Mouse (Mus musculus): ENCODE results near the gene Cd47. TPM values are rescaled to one million over a fixed set of nuclear protein-coding genes. Genes with fewer than 3 reads are reported as not detected.
A peak's percentile ranks its signal among the peaks of the same experiment; 100 is the strongest.

Cd47 gene
- total and polyA plus RNA-seq, 3 experiments: 30.9 to 87.1 (median 76.5) TPM

DNA sequence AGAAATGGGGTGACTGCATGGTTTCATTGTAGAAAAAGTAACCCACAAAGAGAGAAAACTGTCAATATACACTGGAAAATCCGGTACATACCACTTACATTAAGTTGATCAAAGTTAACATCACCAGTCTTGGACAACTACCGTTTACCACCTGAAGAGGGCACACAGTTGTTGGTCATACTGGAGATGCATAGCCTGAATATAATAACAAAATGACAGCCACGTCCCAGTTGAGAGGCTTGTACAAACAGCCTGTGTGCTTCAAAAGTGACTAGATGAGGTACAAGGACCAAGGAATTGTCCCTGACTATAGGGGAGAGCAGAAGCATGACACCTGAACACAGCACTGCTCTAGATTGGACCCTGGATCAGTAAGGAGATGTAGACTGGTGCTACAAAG lies 34.0 kb upstream of the Cd47 start:
- intact Hi-C loops (cut with DNase I): loop anchor here (5.0 kb wide), 3 partner anchors 91 to 281 kb away; no protein-coding TSS in a partner anchor
- WGBS: 43% methylated on average over 3 of the region's 3 CpGs
- no peak for TF ChIP-seq EP300 (IDR thresholded peaks at IDR 0.05; ENCODE audit: insufficient read depth, low read depth, low read length)
- peak; percentile 80 for TF ChIP-seq CTCF (IDR thresholded peaks at IDR 0.05)
- TF ChIP-seq POLR2A (IDR thresholded peaks at IDR 0.05; ENCODE audit: insufficient read depth, low read depth, low read length): no peak
- H3K9ac ChIP-seq (ENCODE audit: low read depth, low read length): no peak overlapping the region
- no peaks in the 10 kb centered on the region for H3K27me3 ChIP-seq (ENCODE audit: control insufficient read depth, insufficient read depth, low read length)
- no peak overlapping the region for H3K27ac ChIP-seq
- no peaks in the 10 kb centered on the region for H3K36me3 ChIP-seq (ENCODE audit: control insufficient read depth, insufficient read depth, low read length)
- 0 out of 2 replicates have a peak, but pooled peaks cover 1% of the 10 kb centered on the region for H3K79me2 ChIP-seq (replicated peaks; ENCODE audit: control insufficient read depth, insufficient read depth, low read length)
- DNase-seq: peak in 1 of 2 experiments; percentile 44
- no peaks in the 10 kb centered on the region for H3K4me1 ChIP-seq (ENCODE audit: control insufficient read depth, insufficient read depth, low read length)
- H3K4me3 ChIP-seq: no peak overlapping the region

DNA sequence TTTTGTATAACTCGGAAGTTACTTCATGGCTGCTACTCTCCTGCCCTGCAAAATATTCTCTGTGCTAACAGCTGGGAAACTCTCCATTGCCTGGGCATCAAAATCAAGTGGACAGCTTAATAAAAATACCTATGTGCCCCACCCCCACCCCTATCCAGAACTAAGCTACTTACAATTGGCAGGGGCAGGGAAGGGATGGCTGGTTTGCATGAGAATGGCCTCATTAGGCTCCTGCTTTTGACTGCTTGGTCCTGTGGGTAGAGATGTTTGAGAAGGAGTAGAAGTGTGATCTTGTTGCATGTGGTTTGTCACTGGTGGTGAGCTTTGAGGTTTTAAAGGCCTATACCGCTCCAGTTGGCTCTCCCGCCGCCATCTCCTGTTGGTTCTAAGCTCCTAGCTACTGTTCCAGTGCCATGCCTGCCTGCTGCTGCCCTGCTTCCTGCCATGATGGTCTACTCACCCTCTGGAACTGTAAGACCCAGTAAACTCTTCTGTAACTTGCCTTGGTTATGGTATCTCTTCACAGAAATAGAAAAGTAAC lies 31.8 kb upstream of the Cd47 start:
- Histone ChIP-seq H3K27ac (no peak overlapping the region), H3K36me3 (ENCODE audit: control insufficient read depth, insufficient read depth, low read length) (no peaks in the 10 kb centered on the region), H3K9ac (ENCODE audit: low read depth, low read length) (no peak overlapping the region), H3K4me1 (ENCODE audit: control insufficient read depth, insufficient read depth, low read length) (no peaks in the 10 kb centered on the region), H3K79me2 (replicated peaks; ENCODE audit: control insufficient read depth, insufficient read depth, low read length) (0 out of 2 replicates have a peak, but pooled peaks cover 1% of the 10 kb centered on the region), H3K4me3 (no peak overlapping the region), H3K27me3 (ENCODE audit: control insufficient read depth, insufficient read depth, low read length) (no peaks in the 10 kb centered on the region)
- TF ChIP-seq EP300 (IDR thresholded peaks at IDR 0.05; ENCODE audit: insufficient read depth, low read depth, low read length) (no peak), POLR2A (IDR thresholded peaks at IDR 0.05; ENCODE audit: insufficient read depth, low read depth, low read length) (no peak)
- intact Hi-C loops (cut with DNase I): loop anchor here (2.0 to 5.0 kb wide), 4 partner anchors 30 to 279 kb away; no protein-coding TSS in a partner anchor
- WGBS: 95% methylated on average over 4 of the region's 4 CpGs
- DNase-seq: no peak

DNA sequence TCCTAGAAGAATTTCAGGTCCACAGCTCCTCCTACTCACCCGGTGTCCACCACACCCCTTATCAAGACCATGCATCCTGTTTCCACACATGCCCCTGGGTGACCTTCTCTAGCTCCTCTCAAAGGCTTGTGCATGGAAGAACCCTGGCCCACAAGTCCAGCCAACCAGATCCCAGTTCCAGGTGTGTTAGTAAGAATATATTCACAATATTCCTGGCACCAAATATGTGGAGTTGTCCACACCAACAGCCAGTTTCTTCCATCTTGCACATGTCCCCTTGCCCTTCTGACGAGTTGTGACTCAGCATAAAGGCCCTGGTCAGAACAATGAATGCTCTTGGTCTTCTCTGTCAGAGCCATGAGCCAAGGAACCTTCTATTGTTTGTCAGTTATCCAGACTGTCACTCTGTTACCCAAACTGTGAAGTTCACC lies 30.5 kb upstream of the Cd47 start:
- H3K4me1 ChIP-seq (ENCODE audit: control insufficient read depth, insufficient read depth, low read length): no peaks in the 10 kb centered on the region
- H3K27ac ChIP-seq: no peak overlapping the region
- H3K9ac ChIP-seq (ENCODE audit: low read depth, low read length): no peak overlapping the region
- H3K36me3 ChIP-seq (ENCODE audit: control insufficient read depth, insufficient read depth, low read length): no peaks in the 10 kb centered on the region
- H3K4me3 ChIP-seq: no peak overlapping the region
- intact Hi-C loops (cut with DNase I): loop anchor here (2.0 to 5.0 kb wide), 4 partner anchors 29 to 277 kb away; no protein-coding TSS in a partner anchor
- peak in 1 of 2 experiments; percentile 19 for DNase-seq
- no peaks in the 10 kb centered on the region for H3K27me3 ChIP-seq (ENCODE audit: control insufficient read depth, insufficient read depth, low read length)
- WGBS: 41% methylated on average over 2 of the region's 2 CpGs
- H3K79me2 ChIP-seq (replicated peaks; ENCODE audit: control insufficient read depth, insufficient read depth, low read length): 0 out of 2 replicates have a peak, but pooled peaks cover 1% of the 10 kb centered on the region
- TF ChIP-seq CTCF (IDR thresholded peaks at IDR 0.05): no peak
- TF ChIP-seq EP300 (IDR thresholded peaks at IDR 0.05; ENCODE audit: insufficient read depth, low read depth, low read length): no peak

DNA sequence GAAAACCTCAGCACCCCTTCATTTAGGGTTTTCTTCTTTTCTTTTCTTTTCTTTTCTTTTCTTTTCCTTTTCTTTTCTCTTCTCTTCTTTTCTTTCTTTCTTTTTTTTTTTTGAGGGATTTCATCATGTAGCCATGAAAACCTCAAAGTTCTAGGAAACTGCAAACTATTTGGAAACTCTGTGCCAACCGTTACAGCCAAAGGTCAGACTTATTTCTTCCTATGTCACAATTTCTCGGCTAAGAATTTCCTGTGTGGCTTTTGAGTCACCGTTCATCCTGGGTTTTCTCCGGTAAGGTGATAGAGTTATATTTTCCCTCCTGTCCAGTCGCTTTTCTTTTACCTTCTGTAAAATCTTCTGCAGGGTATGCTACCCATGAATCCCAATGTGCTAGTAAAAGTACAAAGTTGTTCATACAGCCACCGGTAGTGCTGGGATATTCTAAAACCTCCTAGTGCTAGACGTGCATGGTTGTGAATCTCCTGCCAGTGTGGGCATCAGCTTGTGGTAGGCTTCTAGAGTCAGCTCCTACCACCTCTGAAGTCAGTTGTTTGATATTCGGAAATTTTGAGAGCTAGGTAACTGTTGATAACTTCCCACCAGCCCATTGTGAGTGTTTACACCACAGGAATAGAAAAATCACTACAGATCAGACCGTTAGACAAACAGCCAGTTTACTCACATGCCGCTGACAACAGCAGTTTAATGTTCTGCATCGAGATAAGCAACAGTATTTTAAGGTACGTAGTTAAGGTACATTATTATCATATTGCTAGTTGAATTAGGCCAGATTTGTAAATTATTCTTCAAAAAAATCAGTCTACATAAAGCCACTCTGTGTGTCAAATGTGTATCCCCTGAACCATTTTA lies 29.8 kb upstream of the Cd47 start:
- H3K4me1 ChIP-seq (ENCODE audit: control insufficient read depth, insufficient read depth, low read length): no peaks in the 10 kb centered on the region
- no peak overlapping the region for H3K4me3 ChIP-seq
- H3K36me3 ChIP-seq (ENCODE audit: control insufficient read depth, insufficient read depth, low read length): no peaks in the 10 kb centered on the region
- no peak for TF ChIP-seq EP300 (IDR thresholded peaks at IDR 0.05; ENCODE audit: insufficient read depth, low read depth, low read length)
- no peak for TF ChIP-seq CTCF (IDR thresholded peaks at IDR 0.05)
- no peak for TF ChIP-seq POLR2A (IDR thresholded peaks at IDR 0.05; ENCODE audit: insufficient read depth, low read depth, low read length)
- intact Hi-C loops (cut with DNase I): no loop called here
- no peak overlapping the region for H3K9ac ChIP-seq (ENCODE audit: low read depth, low read length)
- DNase-seq: no peak
- no peaks in the 10 kb centered on the region for H3K27me3 ChIP-seq (ENCODE audit: control insufficient read depth, insufficient read depth, low read length)
- 0 out of 2 replicates have a peak, but pooled peaks cover 1% of the 10 kb centered on the region for H3K79me2 ChIP-seq (replicated peaks; ENCODE audit: control insufficient read depth, insufficient read depth, low read length)
- 79% methylated on average over 12 of the region's 12 CpGs for WGBS
- H3K27ac ChIP-seq: no peak overlapping the region

DNA sequence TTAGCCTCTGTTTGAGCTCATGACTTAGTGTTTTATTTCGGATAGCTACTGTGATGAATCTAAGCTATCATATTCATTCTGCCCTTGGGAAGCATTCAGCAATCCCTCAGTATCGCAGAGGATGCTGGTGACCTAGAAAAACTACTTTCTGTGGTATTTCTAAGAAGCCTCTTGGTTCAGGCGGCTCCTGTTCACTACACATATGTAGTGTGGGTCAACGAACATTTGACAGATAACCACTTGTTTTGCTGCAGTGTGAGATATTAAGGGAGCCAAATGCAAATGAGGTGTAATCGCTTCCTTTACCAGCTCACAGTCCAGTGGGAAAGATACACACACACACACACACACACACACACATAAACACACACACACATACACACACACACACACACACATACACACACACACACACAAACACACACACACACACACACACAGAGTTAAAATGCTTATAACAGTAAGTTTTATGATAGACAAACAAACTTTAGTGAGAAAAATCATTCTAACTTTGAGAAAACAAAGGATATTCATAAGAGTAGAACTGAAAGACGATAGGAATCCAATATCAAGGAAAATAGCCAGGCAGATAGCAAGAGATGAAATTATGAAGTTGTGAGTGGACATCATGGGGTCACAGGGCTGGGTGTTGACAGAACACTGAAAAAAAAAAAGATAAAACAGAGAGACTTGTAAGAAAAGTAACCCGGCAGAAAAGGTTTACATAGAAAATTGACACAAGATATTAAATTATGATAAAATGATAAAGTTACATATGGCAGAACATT lies 28.5 kb upstream of the Cd47 start:
- no peaks in the 10 kb centered on the region for H3K4me1 ChIP-seq (ENCODE audit: control insufficient read depth, insufficient read depth, low read length)
- intact Hi-C loops (cut with DNase I): no loop called here
- 77% methylated on average over 7 of the region's 7 CpGs for WGBS
- H3K36me3 ChIP-seq (ENCODE audit: control insufficient read depth, insufficient read depth, low read length): no peaks in the 10 kb centered on the region
- no peak overlapping the region for H3K9ac ChIP-seq (ENCODE audit: low read depth, low read length)
- H3K79me2 ChIP-seq (replicated peaks; ENCODE audit: control insufficient read depth, insufficient read depth, low read length): no peaks in the 10 kb centered on the region
- DNase-seq: no peak
- H3K27ac ChIP-seq: no peak overlapping the region
- H3K4me3 ChIP-seq: no peak overlapping the region
- TF ChIP-seq POLR2A (IDR thresholded peaks at IDR 0.05; ENCODE audit: insufficient read depth, low read depth, low read length) (no peak), CTCF (IDR thresholded peaks at IDR 0.05) (no peak), EP300 (IDR thresholded peaks at IDR 0.05; ENCODE audit: insufficient read depth, low read depth, low read length) (no peak)
- no peaks in the 10 kb centered on the region for H3K27me3 ChIP-seq (ENCODE audit: control insufficient read depth, insufficient read depth, low read length)
